Mouse (Mus musculus) heart, embryonic 15.5 days (tissue): ENCODE measurements at regions not wholly inside any gene's neighbourhood (a gene's known extent, or its start where the extent isn't known, plus 50 kb on each side); places are given as distances from the start of the nearest gene placed in this dataset.
A peak's percentile ranks its signal among the peaks of the same experiment; 100 is the strongest.

Source experiments
- ATAC-seq: fragments of 200-750 bp; cut with Nextera tagmentation; replicated peaks from 2 replicates; pipeline ENCODE4 v1.8.0; 2017; ENCODE audit warnings: low read depth, moderate TSS enrichment; ENCODE audit not compliant: insufficient number of reproducible peaks, insufficient read depth, low FRiP score
- H3K27ac ChIP-seq: fragments of 300-500 bp; sonication (generic); 2 replicates; pipeline ENCODE4 v1.5.1; 2015; ENCODE audit warnings: mild to moderate bottlenecking, inconsistent platforms
- H3K27me3 ChIP-seq: fragments of 300-500 bp; sonication (generic); 2 replicates; pipeline ENCODE4 v1.6.1; 2015; ENCODE audit warnings: inconsistent platforms
- H3K36me3 ChIP-seq: fragments of 300-500 bp; sonication (generic); 2 replicates; pipeline ENCODE4 v1.6.1; 2015; ENCODE audit warnings: mild to moderate bottlenecking, inconsistent platforms
- H3K4me1 ChIP-seq: fragments of 300-500 bp; sonication (generic); replicated peaks from 2 replicates; pipeline ENCODE4 v1.6.1; 2015; ENCODE audit warnings: inconsistent platforms
- H3K4me2 ChIP-seq: fragments of 300-500 bp; sonication (generic); 2 replicates; pipeline ENCODE4 v1.6.1; 2015; ENCODE audit warnings: inconsistent platforms, mild to moderate bottlenecking, moderate library complexity
- H3K4me3 ChIP-seq: fragments of 300-500 bp; sonication (generic); 2 replicates; pipeline ENCODE4 v1.5.1; 2015; ENCODE audit warnings: mild to moderate bottlenecking, inconsistent platforms
- H3K9ac ChIP-seq: fragments of 300-500 bp; sonication (generic); 2 replicates; pipeline ENCODE4 v1.6.1; 2015; ENCODE audit warnings: mild to moderate bottlenecking, inconsistent platforms
- H3K9me3 ChIP-seq: fragments of 300-500 bp; sonication (generic); replicated peaks from 2 replicates; pipeline ENCODE4 v1.6.1; 2016; ENCODE audit warnings: inconsistent platforms
- WGBS: fragments of 180-500 bp; shearing (Covaris S2); methylation state at CpG from one replicate; pipeline ENCODE4 v1.1.7; 2015; ENCODE audit warnings: mixed read lengths; 5-methylcytosine and 5-hydroxymethylcytosine counted together

DNA sequence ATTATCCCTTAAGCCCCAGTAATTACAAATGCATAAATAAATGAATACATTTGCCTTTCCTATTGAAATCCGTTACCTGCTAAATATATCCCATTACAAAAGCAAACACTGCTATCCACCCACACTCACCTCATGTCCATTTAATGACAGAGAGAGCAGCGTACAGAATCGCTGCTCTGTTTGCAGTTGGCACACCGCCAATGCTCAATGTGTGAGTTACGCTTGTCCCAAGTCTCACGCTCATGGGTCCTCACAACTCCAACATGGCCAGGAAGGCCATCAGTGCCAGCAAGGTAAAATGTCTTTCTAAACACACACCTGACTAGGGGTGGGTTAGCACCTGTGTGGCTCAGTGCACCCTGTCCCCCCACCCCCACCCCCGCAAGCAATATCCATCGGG, 150.0 kb upstream of the Igsf21 start:
- no peak for ATAC-seq
- H3K27ac ChIP-seq: no peak overlapping the region

DNA sequence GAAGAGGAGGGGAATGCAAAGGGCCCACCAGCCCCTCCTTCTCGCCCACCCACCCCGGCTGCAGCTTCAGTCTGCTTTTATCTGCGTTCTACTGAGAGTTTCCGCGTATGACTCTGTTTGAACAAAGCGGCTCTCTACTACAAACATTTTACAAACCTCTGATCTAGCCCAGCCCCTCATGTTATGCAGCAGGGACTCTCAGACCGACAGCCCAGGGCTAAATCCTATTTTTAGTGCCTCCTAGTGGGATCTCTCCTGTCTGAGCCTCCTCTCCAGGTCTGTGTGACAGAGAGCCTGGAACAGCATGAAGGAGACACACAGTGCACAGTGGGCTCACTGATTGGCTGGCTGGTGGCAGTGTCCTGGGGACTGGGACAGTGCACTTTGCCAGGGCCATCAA, 145.7 kb upstream of the Igsf21 start:
- Histone ChIP-seq H3K27me3 (peaks cover 4% of the 10 kb centered on the region; the same call in 1 of the 2 replicates), H3K27ac (no peak overlapping the region), H3K36me3 (no peaks in the 10 kb centered on the region), H3K9me3 (no peaks in the 10 kb centered on the region), H3K4me2 (no peak overlapping the region), H3K4me1 (peaks cover 10% of the 10 kb centered on the region), H3K9ac (no peak overlapping the region), H3K4me3 (no peak overlapping the region)
- WGBS: 45% methylated on average over 7 of the region's 7 CpGs
- ATAC-seq: no peak

More for the DNA sequence above, 150.0 kb upstream of the Igsf21 start:
- Histone ChIP-seq H3K4me1 (0 out of 2 replicates have a peak, but pooled peaks cover 3% of the 10 kb centered on the region), H3K36me3 (no peaks in the 10 kb centered on the region), H3K4me3 (no peak overlapping the region), H3K27me3 (no peaks in the 10 kb centered on the region; the same call in none of the 2 replicates), H3K4me2 (no peak overlapping the region), H3K9ac (no peak overlapping the region), H3K9me3 (no peaks in the 10 kb centered on the region)
- WGBS: 58% methylated on average over 8 of the region's 8 CpGs

DNA sequence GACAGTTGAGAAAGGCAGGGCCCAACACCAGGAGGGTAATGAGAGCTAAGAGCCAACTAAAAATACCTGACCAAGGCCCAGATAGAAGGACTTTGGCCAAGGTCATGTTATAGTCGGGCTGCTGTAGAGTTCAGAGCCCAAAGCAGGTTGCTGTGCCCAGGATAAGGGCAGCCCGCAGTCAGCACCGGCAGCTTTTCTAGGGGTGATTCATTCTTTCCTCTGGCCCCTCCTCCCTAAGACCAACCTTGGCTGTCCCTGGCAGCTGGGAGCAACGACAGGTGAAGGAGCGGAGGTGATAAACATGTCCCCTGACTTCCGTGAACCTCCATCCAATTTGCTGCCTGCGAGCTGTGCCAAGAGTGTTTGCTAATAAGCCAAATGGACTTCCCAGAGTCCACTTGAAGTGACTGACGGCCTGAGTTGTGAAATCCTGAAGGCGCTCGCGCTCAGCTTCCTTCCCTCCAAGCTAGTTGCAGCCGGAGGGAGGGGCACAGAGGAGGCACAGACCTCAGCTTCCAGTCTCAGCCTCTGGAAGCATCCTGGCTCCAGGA, 144.2 kb upstream of the Igsf21 start:
- 34% methylated on average over 12 of the region's 12 CpGs for WGBS
- H3K4me2 ChIP-seq: no peak overlapping the region
- ATAC-seq: no peak

DNA sequence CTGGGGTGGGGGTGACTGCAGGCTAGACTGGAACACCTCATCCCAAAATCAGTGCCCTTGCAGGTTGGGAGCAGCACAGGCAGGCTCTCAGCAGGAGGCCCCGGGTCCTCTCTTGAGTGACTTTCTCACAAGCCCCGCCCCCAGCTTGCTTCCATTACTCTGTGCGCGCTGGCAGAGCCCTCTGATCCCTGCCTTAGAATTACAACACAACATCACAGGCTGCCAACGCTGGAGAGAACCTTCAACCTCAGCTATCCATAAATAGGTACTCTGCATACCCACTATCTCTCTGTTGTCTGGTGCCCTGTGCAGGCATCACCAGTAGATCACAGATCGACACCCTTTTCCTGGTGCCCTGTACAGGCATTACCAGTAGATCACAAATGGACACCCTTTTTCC, 139.1 kb upstream of the Igsf21 start:
- no peak overlapping the region for H3K4me2 ChIP-seq
- no peaks in the 10 kb centered on the region for H3K36me3 ChIP-seq
- H3K4me3 ChIP-seq: no peak overlapping the region
- 39% methylated on average over 6 of the region's 6 CpGs for WGBS
- H3K4me1 ChIP-seq: peaks cover 3% of the 10 kb centered on the region
- no peaks in the 10 kb centered on the region for H3K9me3 ChIP-seq
- no peak overlapping the region for H3K9ac ChIP-seq
- no peak overlapping the region for H3K27ac ChIP-seq
- H3K27me3 ChIP-seq: peaks cover 14% of the 10 kb centered on the region
- no peak for ATAC-seq

More for the DNA sequence above, 144.2 kb upstream of the Igsf21 start:
- no peaks in the 10 kb centered on the region for H3K9me3 ChIP-seq
- H3K4me3 ChIP-seq: no peak overlapping the region
- H3K27me3 ChIP-seq: 0 out of 2 replicates have a peak, but pooled peaks cover 4% of the 10 kb centered on the region
- no peaks in the 10 kb centered on the region for H3K36me3 ChIP-seq
- no peak overlapping the region for H3K27ac ChIP-seq
- H3K9ac ChIP-seq: no peak overlapping the region
- peaks cover 10% of the 10 kb centered on the region for H3K4me1 ChIP-seq

- WGBS: 90% methylated on average over 14 of the region's 14 CpGs
- peaks cover 16% of the 10 kb centered on the region for H3K27me3 ChIP-seq
- H3K4me1 ChIP-seq: no peaks in the 10 kb centered on the region
- no peak overlapping the region for H3K4me2 ChIP-seq
- H3K27ac ChIP-seq: no peak overlapping the region
- no peak for ATAC-seq
- no peaks in the 10 kb centered on the region for H3K36me3 ChIP-seq
- no peak overlapping the region for H3K4me3 ChIP-seq
- H3K9ac ChIP-seq: no peak overlapping the region
- no peaks in the 10 kb centered on the region for H3K9me3 ChIP-seq
These were observed 138.6 kb upstream of the Igsf21 start for GRCm38 (mm10) chr4:140385226-140385625.

GRCm38 (mm10) chr4:140383596-140383995, 137.0 kb upstream of the Igsf21 start:
- ATAC-seq: no peak
- WGBS: 76% methylated on average over 7 of the region's 7 CpGs
- Histone ChIP-seq H3K9me3 (no peaks in the 10 kb centered on the region), H3K4me3 (no peak overlapping the region), H3K9ac (no peak overlapping the region), H3K27ac (no peak overlapping the region), H3K27me3 (peaks cover 16% of the 10 kb centered on the region), H3K4me2 (no peak overlapping the region), H3K36me3 (no peaks in the 10 kb centered on the region), H3K4me1 (no peaks in the 10 kb centered on the region)

DNA sequence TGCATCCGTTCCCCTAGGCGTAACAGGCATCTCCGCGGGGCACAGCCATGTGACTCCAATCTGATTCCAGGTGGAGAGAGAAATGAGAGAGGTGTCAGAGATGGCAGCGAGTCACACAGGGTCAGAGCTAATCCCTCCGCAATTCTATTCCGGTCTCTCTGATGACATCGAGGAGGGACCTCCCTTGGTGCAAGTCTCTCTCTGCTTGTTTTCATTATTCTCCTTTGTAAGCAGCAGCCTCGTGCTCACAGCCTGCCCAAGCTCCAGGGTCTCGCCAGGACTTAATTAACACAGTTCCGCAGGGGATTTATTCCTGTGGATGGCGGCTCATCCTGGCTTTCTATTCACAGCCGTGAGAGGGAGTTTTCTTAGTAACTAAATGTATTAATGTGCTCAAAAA, 134.1 kb upstream of the Igsf21 start:
- Histone ChIP-seq H3K36me3 (no peaks in the 10 kb centered on the region), H3K4me3 (no peak overlapping the region), H3K27me3 (peaks cover 25% of the 10 kb centered on the region), H3K9me3 (no peaks in the 10 kb centered on the region), H3K4me2 (no peak overlapping the region), H3K27ac (no peak overlapping the region), H3K9ac (no peak overlapping the region), H3K4me1 (no peaks in the 10 kb centered on the region)
- ATAC-seq: no peak
- 15% methylated on average over 13 of the region's 13 CpGs for WGBS

DNA sequence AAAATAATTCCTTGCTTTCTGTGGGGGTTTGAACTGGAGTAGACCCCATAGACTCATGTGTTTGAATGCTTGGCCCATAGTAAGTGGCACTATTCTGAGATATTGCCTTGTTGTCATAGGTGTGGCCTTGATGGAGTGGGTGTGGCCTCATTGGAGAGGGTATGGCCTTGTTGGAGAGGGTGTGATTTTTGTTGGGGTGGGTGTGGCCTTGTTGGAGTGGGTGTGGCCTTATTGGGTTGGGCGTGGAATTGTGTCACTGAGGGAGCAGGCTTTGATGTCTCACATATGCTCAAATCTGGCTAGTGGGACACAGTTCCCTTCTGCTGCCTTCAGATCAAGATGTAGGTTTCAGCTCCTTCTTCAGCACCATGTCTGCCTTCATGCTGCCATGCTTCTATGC, 131.4 kb upstream of the Igsf21 start:
- Histone ChIP-seq H3K9ac (no peak overlapping the region), H3K4me2 (no peak overlapping the region), H3K27ac (no peak overlapping the region), H3K36me3 (no peaks in the 10 kb centered on the region), H3K27me3 (peaks cover 23% of the 10 kb centered on the region), H3K4me3 (no peak overlapping the region), H3K9me3 (no peaks in the 10 kb centered on the region), H3K4me1 (no peaks in the 10 kb centered on the region)
- WGBS: 60% methylated on average over 1 of the region's 1 CpGs
- 0 out of 2 replicates have a peak, but pooled peaks have one; percentile 22 for ATAC-seq

GRCm38 (mm10) chr4:140372586-140373325, 126.2 kb upstream of the Igsf21 start:
- Histone ChIP-seq H3K4me3 (no peak overlapping the region), H3K9me3 (no peaks in the 10 kb centered on the region), H3K9ac (no peak overlapping the region), H3K4me2 (no peak overlapping the region), H3K27me3 (peaks cover 12% of the 10 kb centered on the region), H3K27ac (no peak overlapping the region), H3K36me3 (no peaks in the 10 kb centered on the region), H3K4me1 (no peaks in the 10 kb centered on the region)
- 46% methylated on average over 11 of the region's 11 CpGs for WGBS
- no peak for ATAC-seq

GRCm38 (mm10) chr4:140371426-140372213, 125.0 kb upstream of the Igsf21 start:
- no peak for ATAC-seq
- Histone ChIP-seq H3K4me2 (no peak overlapping the region), H3K36me3 (no peaks in the 10 kb centered on the region), H3K4me1 (no peaks in the 10 kb centered on the region), H3K9me3 (no peaks in the 10 kb centered on the region), H3K27ac (no peak overlapping the region), H3K4me3 (no peak overlapping the region), H3K9ac (no peak overlapping the region), H3K27me3 (peaks cover 3% of the 10 kb centered on the region)
- WGBS: 76% methylated on average over 20 of the region's 20 CpGs

- H3K27me3 ChIP-seq: peaks cover 3% of the 10 kb centered on the region
- H3K9me3 ChIP-seq: no peaks in the 10 kb centered on the region
- no peak overlapping the region for H3K9ac ChIP-seq
- H3K4me2 ChIP-seq: no peak overlapping the region
- H3K4me1 ChIP-seq: no peaks in the 10 kb centered on the region
- H3K27ac ChIP-seq: no peak overlapping the region
- 39% methylated on average over 8 of the region's 8 CpGs for WGBS
- no peak for ATAC-seq
- no peak overlapping the region for H3K4me3 ChIP-seq
- no peaks in the 10 kb centered on the region for H3K36me3 ChIP-seq
These were observed 120.5 kb upstream of the Igsf21 start for GRCm38 (mm10) chr4:140366975-140367680.
